Mouse (Mus musculus) hindbrain, embryonic 14.5 days (tissue): ENCODE results near the gene Tm4sf4. TPM values are rescaled to one million over a fixed set of nuclear protein-coding genes. Genes with fewer than 3 reads are reported as not detected.

Source experiments
- polyA plus RNA-seq: library from polyadenylated mRNA; unstranded; fragments of >200 nt; fragmentation: Nextera tagmentation; extraction: Ambion mirVana; gene quantifications from 2 replicates; pipeline ENCODE4 v1.2.1, GENCODE M21; 2014

The Tm4sf4 gene
- polyA plus RNA-seq, 1 experiment from 2014 or later: 0.76 TPM

Other genes with a start within 250 kb of the Tm4sf4 start
- 30.8 and 38.6 TPM in 2 replicates for gene Tm4sf1, start 123.3 kb upstream of the Tm4sf4 start, polyA plus RNA-seq
- 8.0 and 8.6 TPM in 2 replicates for gene Wwtr1, start 150.6 kb downstream of the Tm4sf4 start, polyA plus RNA-seq
- gene Commd2, start 226.4 kb downstream of the Tm4sf4 start, polyA plus RNA-seq: 75.8 and 79.7 TPM in 2 replicates